Mouse (Mus musculus) gastrocnemius, postnatal 25 days (tissue): ENCODE results near the gene Mettl21a. TPM values are rescaled to one million over a fixed set of nuclear protein-coding genes. Genes with fewer than 3 reads are reported as not detected.
"Not testable (repeated sequence)": the region's sequence is repeated elsewhere in the genome, so short reads cannot be mapped to it uniquely, and the experiment has no call there.

ENCODE experiments used
- DNase-seq: peaks from one replicate; pipeline ENCODE4 v3.0.0; 2022
- total RNA-seq, 2 experiments: library from RNA; stranded (reverse); gene quantifications; 1 replicate in 1 of 2; 2 replicates in 1 of 2; pipeline ENCODE4 v1.2.3; 2021

Gene Mettl21a
- total RNA-seq, 2 experiments from 2014 or later: 7.8 to 9.3 TPM

DNA sequence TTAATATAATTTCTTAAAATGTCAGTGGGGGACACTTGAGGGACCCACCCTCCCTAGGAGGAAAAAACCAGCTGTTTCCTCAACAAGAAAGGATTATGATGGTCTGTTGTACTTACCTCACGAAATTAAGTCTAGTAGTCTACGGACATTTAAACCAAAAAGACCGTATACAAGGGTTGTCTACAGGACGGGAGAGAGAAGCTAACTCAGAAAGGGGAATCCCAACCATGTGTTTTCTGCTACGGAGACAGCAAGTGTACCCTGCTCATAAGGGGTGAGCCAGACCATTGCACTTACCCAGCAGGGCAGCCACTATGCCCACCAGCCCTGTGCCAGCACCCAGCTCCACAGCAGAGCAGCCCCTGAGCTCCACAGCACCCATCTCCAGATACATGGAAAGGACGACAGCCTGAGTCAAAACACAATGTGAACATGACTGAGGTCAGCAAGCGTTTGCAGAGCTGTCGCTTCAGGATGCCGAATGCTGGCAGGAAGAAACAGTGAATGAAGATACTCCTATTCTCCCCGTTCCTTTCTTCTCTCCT lies 2.2 kb downstream of the Mettl21a start:
- no peak for DNase-seq

DNA sequence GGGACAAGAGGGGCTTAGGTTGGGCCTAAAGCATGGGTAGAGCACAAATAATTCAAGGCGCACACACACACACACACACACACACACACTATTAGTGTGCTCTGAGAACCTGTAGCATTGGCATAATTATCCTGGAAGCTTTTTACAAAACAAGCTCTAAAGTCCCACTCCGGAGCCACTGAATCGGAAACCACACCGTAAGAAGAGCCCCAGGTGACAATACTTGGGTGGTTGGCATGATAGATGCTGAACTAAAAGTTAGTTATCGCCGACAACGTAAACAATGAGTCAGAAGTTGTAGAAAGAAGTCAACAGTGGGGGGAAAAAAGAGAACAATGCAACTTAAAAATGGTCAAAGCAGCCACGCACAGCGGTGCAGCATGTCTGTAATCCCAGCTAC lies 2.7 kb downstream of the Mettl21a start:
- no peak for DNase-seq

DNA sequence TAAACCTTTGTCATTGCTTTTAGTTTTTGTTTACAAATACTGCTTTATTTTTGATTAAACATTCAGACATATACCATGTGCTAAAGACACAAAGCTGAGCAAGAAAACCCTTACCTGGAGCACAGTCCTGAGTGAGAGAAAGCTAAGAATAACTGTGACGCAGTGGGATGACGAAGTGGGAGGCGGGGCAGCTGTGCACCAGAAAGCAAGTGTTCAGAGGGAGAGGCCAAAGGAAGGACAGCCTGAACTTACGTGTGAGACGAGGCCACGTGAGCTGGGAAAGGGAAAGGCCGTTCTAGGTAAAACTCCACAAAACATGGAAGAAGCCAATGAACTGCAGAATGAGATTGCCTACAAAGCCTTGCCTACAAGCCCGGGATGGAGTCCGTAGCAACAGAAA lies 7.1 kb downstream of the Mettl21a start:
- no peak for DNase-seq

DNA sequence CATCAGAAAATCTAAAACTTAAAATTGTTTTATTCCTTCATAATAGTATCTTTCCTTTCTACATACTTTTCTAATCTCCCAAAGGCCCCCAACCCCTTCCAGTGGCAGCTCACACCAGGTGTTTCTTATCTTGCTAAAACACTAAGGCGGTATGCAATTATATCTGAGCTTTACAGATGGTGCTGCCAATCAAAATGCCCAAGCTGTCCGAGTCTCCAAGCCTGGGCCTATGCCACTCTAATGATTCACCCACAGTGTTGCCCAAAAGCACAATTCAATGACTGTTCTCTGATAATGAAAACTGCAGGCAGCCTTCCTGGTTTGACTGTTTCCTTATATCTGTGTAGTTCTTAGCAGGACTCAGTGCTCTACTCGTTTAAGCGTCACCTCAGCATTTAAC lies 7.9 kb downstream of the Mettl21a start:
- no peak for DNase-seq

DNA sequence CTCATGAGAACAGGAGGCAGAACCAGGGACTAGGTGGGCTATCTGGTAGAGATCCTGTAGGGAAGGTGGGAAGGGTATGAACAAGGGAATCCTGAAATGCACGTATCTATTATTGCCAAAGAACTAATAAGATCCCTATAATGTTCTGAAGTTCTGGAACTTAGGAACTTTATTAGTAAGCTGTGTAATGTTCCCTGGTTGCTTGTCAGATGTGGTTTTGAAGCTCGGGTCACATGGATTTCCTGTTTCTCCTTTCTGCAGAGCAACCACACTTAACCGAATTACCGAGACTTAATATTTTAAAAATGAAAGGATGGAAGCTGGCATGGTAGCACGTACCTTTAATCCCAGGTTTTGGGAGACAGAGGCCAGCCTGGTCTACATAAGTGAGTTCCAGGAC lies 13.7 kb downstream of the Mettl21a start:
- DNase-seq: no peak

DNA sequence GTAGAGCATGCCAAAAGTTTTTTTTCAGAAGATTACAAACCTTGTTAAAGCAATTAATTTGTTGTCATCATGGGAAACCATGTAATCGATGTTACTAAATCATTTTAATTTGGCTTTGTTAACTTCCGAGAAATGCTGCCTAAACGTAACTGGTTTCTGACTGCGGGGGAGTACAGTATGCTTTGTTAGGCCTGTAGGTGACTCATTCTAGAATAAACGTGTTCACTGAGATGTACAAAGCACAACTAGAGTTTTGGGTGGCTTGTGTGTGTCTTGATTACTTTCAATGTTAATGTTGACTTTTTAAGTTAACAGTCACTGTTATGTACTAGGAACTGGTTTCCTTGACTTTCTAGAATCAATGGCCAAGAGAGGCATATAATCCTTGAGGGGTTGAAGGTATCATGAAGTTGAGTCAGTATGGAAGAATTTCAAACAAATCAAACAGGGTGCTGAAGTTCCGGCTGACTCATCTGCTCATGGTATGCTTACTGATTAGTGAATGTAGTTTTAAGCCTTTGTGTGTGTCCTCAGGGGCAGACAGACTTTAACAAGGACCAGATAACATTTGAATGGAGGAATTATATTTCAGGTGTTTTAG lies 15.7 kb downstream of the Mettl21a start:
- DNase-seq: no peak

DNA sequence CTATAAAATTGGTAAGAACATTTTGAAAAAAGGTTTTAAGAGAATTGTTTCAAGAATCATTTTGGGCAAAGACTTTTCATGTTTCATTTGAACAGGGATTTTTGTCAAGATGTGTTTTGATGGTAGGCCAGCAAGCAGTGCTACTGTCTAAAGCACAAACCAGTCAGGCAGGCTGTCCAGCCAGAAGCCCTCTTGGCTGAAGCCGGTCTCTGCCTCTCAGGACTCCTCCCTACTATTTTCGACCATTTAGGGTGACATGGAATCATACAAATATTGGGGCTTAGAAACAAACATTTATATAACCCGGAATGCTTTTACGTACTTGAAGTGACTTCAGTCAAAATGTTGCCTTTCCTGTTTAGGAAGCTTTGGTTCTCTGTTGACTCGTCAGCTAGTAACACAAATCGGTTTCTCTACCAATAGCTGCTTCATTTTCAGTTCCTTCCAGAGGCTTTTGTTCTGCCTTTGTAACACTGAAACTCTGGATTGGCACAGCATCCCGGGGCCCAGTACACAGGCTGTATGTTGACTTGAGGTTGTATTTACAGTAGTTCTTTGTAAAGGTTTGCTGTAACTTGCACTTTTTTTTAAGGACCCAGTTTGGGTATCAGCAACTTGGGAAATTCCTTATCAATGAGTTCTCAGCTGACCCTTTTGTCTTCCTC lies 16.5 kb downstream of the Mettl21a start:
- no peak for DNase-seq

DNA sequence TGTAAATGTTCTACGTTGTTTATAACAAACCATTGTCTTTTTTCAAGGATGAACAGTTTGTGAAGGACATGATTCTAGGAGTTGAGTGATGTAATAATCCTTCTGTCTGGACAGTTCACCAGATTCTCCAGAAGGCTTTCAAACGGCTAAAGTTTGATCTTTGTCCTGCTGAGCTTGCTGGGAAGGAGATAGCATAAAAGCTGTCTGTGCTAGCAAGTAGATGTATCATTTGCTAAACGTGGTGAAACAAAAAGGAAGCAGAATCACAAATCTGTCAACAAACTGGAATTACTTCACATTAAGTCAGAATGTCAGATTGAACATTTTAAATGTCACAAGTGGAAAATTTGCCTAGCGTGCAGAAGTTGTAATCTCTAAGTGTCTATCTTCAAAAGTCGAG lies 18.1 kb downstream of the Mettl21a start:
- no peak for DNase-seq

DNA sequence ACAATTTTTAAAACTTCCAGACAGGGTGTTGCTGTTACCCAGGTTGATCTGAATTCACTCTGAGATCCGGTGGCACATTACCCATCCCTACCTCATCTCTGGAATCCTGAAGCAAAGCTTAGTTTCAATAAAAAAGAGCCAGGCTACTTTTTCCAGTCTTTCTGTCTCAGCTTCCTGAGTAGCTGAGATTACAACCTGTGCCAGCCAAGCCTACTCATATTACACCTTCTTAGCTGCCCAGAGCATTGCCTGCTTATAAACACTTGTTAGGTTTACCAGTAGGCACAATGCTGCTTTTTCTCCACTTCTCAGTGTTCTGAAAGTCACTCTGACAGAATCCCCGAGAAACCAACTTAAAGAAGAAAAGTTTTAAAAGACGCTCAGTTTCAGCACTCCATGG lies 38.2 kb downstream of the Mettl21a start:
- DNase-seq: no peak

DNA sequence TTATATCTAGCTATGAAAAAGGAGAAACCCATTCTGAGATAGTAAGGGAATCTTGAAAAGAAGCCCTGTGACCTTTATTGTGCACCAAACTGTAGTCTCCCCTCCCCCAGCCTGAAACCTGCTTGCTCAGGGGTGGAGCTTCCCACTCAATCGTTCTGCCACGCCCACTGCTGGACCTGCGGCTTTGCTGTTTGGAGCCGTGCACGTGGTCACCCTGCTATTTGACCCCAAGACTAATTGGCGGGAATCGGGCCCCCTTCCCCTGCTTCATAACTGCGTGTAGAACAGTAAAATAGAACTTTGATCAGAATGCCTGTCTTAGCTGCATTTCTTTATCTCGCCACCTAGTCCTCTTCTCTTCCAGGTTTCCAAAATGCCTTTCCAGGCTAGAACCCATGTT lies 39.1 kb downstream of the Mettl21a start:
- DNase-seq: not testable (repeated sequence)

DNA sequence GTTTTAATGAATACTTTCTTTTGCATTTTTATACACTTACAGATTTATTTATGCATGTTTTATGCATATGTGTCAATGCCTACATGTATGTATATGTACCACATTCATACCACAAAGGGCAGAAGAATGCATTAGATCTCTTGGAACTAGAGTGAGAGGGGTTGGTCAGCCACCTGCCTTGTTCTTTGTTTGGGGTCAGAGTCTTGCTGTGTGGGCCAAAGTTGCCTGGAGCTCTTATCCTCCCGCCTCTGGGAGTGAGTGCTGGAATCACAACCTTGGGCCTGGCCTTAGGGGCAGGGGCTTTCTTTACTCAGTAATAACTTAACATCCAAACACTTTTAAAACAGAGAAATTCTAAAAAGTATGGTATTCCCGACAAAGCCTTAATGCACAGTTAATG lies 40.3 kb downstream of the Mettl21a start:
- no peak for DNase-seq

DNA sequence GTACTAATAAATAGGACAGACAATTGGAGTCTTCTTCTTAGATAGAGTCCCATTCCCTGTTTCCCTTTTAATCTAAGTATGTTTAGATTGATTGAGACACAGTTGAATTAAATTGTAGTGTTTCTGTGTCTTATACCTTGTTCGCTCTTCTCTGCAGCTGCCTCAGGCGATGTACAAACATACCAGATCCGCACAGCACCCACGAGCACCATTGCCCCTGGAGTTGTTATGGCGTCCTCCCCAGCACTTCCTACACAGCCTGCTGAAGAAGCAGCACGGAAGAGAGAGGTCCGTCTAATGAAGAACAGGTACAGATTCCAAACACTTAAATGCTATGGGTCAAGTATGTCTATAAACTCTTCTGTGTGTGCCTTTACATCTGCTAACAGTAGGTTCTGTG lies 41.0 kb downstream of the Mettl21a start:
- no peak for DNase-seq

DNA sequence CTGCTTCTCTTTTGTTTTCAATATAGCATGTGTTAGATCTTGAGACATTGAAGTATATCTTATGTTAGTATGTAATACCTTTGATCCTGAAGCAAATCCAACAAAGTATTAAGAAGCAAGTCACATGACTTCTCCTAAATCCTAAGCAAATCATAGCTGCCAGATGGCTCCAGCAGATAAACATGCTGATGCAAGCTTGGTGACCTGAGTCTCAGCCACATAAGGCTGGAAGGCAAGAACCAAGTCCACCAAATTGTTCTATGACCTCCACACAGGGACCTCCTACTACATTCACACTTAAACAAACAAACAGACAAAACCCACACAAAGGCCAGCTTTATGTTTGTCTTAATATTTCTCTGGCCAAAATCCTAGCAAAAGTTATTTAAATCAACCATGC lies 48.8 kb downstream of the Mettl21a start:
- DNase-seq: no peak

DNA sequence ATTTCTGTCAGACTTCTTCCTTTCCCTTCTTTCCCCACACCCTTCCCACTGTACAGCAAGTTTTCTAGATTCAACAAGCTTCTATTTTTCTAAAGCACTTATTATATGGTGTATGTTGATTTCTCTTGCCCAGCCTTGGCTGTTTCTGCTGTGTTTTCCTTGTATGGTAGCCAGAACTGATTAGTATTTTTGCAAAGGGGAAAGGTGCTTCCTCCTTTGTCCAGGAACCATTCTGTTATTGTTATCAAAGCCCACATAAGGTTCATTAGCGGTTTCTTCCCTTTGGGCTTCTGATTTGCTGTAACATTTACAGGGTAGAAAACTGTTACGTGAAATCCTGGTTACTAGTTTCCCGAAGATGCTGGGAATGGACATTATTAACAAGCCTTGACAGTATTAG lies 56.9 kb downstream of the Mettl21a start:
- no peak for DNase-seq

Other genes starting within 250 kb of the Mettl21a start
- 10 to 100 TPM; 18.9 to 20.7 TPM for gene Creb1, start 84.6 kb downstream of the Mettl21a start, total RNA-seq
- 10 to 100 TPM; 19.7 to 20.5 TPM for gene Ccnyl1, start 73.2 kb upstream of the Mettl21a start, total RNA-seq
- gene Fzd5, start 120.5 kb upstream of the Mettl21a start, total RNA-seq: 1 to 10 TPM; 1.5 to 2.0 TPM